Mouse (Mus musculus) forebrain, embryonic 15.5 days (tissue): Measurements from ENCODE around the gene Mtr. TPM values are rescaled to one million over a fixed set of nuclear protein-coding genes. Genes with fewer than 3 reads are reported as not detected.

Experiments used
- ATAC-seq: fragments of 200-750 bp; cut with Nextera tagmentation; replicated peaks from 2 replicates; pipeline ENCODE4 v1.8.0; 2017; ENCODE audit warnings: mild to moderate bottlenecking, moderate TSS enrichment, moderate library complexity
- H3K27ac ChIP-seq: fragments of 300-500 bp; sonication (generic); replicated peaks from 2 replicates; pipeline ENCODE4 v1.5.1; 2015; ENCODE audit warnings: mild to moderate bottlenecking, inconsistent platforms
- H3K27me3 ChIP-seq: fragments of 300-500 bp; sonication (generic); 2 replicates; pipeline ENCODE4 v1.6.1; 2015; ENCODE audit warnings: inconsistent platforms
- H3K36me3 ChIP-seq: fragments of 300-500 bp; sonication (generic); 2 replicates; pipeline ENCODE4 v1.6.1; 2015; ENCODE audit warnings: mild to moderate bottlenecking, inconsistent platforms
- H3K4me1 ChIP-seq: fragments of 300-500 bp; sonication (generic); 2 replicates; pipeline ENCODE4 v1.6.1; 2015; ENCODE audit warnings: inconsistent platforms
- H3K4me2 ChIP-seq: fragments of 300-500 bp; sonication (generic); replicated peaks from 2 replicates; pipeline ENCODE4 v1.6.1; 2015; ENCODE audit warnings: mild to moderate bottlenecking, inconsistent platforms
- H3K4me3 ChIP-seq: fragments of 300-500 bp; sonication (generic); 2 replicates; pipeline ENCODE4 v1.5.1; 2015; ENCODE audit warnings: mild to moderate bottlenecking, inconsistent platforms
- H3K9ac ChIP-seq: fragments of 300-500 bp; sonication (generic); replicated peaks from 2 replicates; pipeline ENCODE4 v1.6.1; 2015; ENCODE audit warnings: mild to moderate bottlenecking, inconsistent platforms
- H3K9me3 ChIP-seq: fragments of 300-500 bp; sonication (generic); 2 replicates; pipeline ENCODE4 v1.6.1; 2016; ENCODE audit warnings: inconsistent platforms
- WGBS: fragments of 180-500 bp; shearing (Covaris S2); methylation state at CpG from one replicate; pipeline ENCODE4 v1.1.7; 2015; ENCODE audit warnings: mixed read lengths; 5-methylcytosine and 5-hydroxymethylcytosine counted together
- polyA plus RNA-seq: library from polyadenylated mRNA; unstranded; fragments of >200 nt; fragmentation: Nextera tagmentation; extraction: Ambion mirVana; gene quantifications from 2 replicates; pipeline ENCODE4 v1.2.1, GENCODE M21; 2015

Mtr gene
- polyA plus RNA-seq, 1 experiment from 2014 or later: 5.7 TPM

- H3K4me3 ChIP-seq: no peak overlapping the region
- H3K27me3 ChIP-seq: no peaks in the 10 kb centered on the region
- no peak overlapping the region for H3K27ac ChIP-seq
- H3K4me2 ChIP-seq: no peak overlapping the region
- peaks cover 19% of the 10 kb centered on the region for H3K36me3 ChIP-seq
- WGBS: 91% methylated on average over 11 of the region's 11 CpGs
- no peaks in the 10 kb centered on the region for H3K9me3 ChIP-seq
- ATAC-seq: no peak
- no peaks in the 10 kb centered on the region for H3K4me1 ChIP-seq
- no peak overlapping the region for H3K9ac ChIP-seq
Observed at GRCm38 (mm10) chr13:12188804-12189203, 69.1 kb downstream of the Mtr start.

- Histone ChIP-seq H3K9me3 (no peaks in the 10 kb centered on the region), H3K27ac (no peak overlapping the region), H3K4me2 (no peak overlapping the region), H3K27me3 (no peaks in the 10 kb centered on the region), H3K36me3 (no peaks in the 10 kb centered on the region), H3K9ac (no peak overlapping the region), H3K4me3 (no peak overlapping the region), H3K4me1 (no peaks in the 10 kb centered on the region)
- WGBS: 73% methylated on average over 8 of the region's 8 CpGs
- no peak for ATAC-seq
Observed at GRCm38 (mm10) chr13:12179481-12179880, 78.4 kb downstream of the Mtr start.

- no peak for ATAC-seq
- H3K9me3 ChIP-seq: no peaks in the 10 kb centered on the region
- H3K4me1 ChIP-seq: no peaks in the 10 kb centered on the region
- H3K9ac ChIP-seq: no peak overlapping the region
- WGBS: 37% methylated on average over 3 of the region's 3 CpGs
- H3K4me3 ChIP-seq: no peak overlapping the region
- H3K4me2 ChIP-seq: no peak overlapping the region
- no peaks in the 10 kb centered on the region for H3K36me3 ChIP-seq
- no peaks in the 10 kb centered on the region for H3K27me3 ChIP-seq
- H3K27ac ChIP-seq: no peak overlapping the region
Observed at GRCm38 (mm10) chr13:12176761-12177160, 81.2 kb downstream of the Mtr start.

GRCm38 (mm10) chr13:12175988-12176736 lies 81.8 kb downstream of the Mtr start:
- H3K4me3 ChIP-seq: no peak overlapping the region
- 45% methylated on average over 16 of the region's 16 CpGs for WGBS
- H3K36me3 ChIP-seq: no peaks in the 10 kb centered on the region
- H3K9ac ChIP-seq: no peak overlapping the region
- no peaks in the 10 kb centered on the region for H3K27me3 ChIP-seq
- no peaks in the 10 kb centered on the region for H3K4me1 ChIP-seq
- H3K9me3 ChIP-seq: no peaks in the 10 kb centered on the region
- no peak overlapping the region for H3K4me2 ChIP-seq
- no peak overlapping the region for H3K27ac ChIP-seq
- no peak for ATAC-seq

- H3K4me1 ChIP-seq: no peaks in the 10 kb centered on the region
- H3K27ac ChIP-seq: no peak overlapping the region
- 87% methylated on average over 9 of the region's 9 CpGs for WGBS
- H3K36me3 ChIP-seq: no peaks in the 10 kb centered on the region
- no peak overlapping the region for H3K9ac ChIP-seq
- no peak overlapping the region for H3K4me3 ChIP-seq
- ATAC-seq: no peak
- no peaks in the 10 kb centered on the region for H3K9me3 ChIP-seq
- no peaks in the 10 kb centered on the region for H3K27me3 ChIP-seq
- H3K4me2 ChIP-seq: no peak overlapping the region
Observed at GRCm38 (mm10) chr13:12167276-12167675, 90.6 kb downstream of the Mtr start.

- H3K9ac ChIP-seq: no peak overlapping the region
- no peaks in the 10 kb centered on the region for H3K27me3 ChIP-seq
- no peak overlapping the region for H3K4me3 ChIP-seq
- no peaks in the 10 kb centered on the region for H3K36me3 ChIP-seq
- 11% methylated on average over 6 of the region's 6 CpGs for WGBS
- no peak overlapping the region for H3K4me2 ChIP-seq
- ATAC-seq: no peak
- H3K9me3 ChIP-seq: no peaks in the 10 kb centered on the region
- H3K4me1 ChIP-seq: no peaks in the 10 kb centered on the region
- no peak overlapping the region for H3K27ac ChIP-seq
Observed at GRCm38 (mm10) chr13:12166386-12166785, 91.5 kb downstream of the Mtr start.

GRCm38 (mm10) chr13:12165461-12166058 lies 92.4 kb downstream of the Mtr start:
- 70% methylated on average over 8 of the region's 8 CpGs for WGBS
- H3K4me3 ChIP-seq: no peak overlapping the region
- ATAC-seq: no peak

GRCm38 (mm10) chr13:12162457-12162856 lies 95.5 kb downstream of the Mtr start:
- WGBS: 93% methylated on average over 4 of the region's 4 CpGs
- H3K4me3 ChIP-seq: no peak overlapping the region
- H3K4me2 ChIP-seq: no peak overlapping the region
- no peaks in the 10 kb centered on the region for H3K27me3 ChIP-seq
- no peak overlapping the region for H3K27ac ChIP-seq
- H3K4me1 ChIP-seq: no peaks in the 10 kb centered on the region
- no peak overlapping the region for H3K9ac ChIP-seq
- no peaks in the 10 kb centered on the region for H3K9me3 ChIP-seq
- H3K36me3 ChIP-seq: no peaks in the 10 kb centered on the region
- ATAC-seq: no peak

More at GRCm38 (mm10) chr13:12165461-12166058, 92.4 kb downstream of the Mtr start:
- Histone ChIP-seq H3K4me2 (no peak overlapping the region), H3K9ac (no peak overlapping the region), H3K27ac (no peak overlapping the region), H3K27me3 (no peaks in the 10 kb centered on the region), H3K4me1 (no peaks in the 10 kb centered on the region), H3K36me3 (no peaks in the 10 kb centered on the region), H3K9me3 (no peaks in the 10 kb centered on the region)

GRCm38 (mm10) chr13:12160121-12160475 lies 97.8 kb downstream of the Mtr start:
- Histone ChIP-seq H3K4me2 (no peak overlapping the region), H3K27ac (no peak overlapping the region), H3K4me1 (no peaks in the 10 kb centered on the region), H3K4me3 (no peak overlapping the region), H3K36me3 (no peaks in the 10 kb centered on the region), H3K27me3 (no peaks in the 10 kb centered on the region), H3K9me3 (no peaks in the 10 kb centered on the region), H3K9ac (no peak overlapping the region)
- no peak for ATAC-seq
- 52% methylated on average over 3 of the region's 3 CpGs for WGBS

- H3K9me3 ChIP-seq: no peaks in the 10 kb centered on the region
- H3K36me3 ChIP-seq: no peaks in the 10 kb centered on the region
- H3K9ac ChIP-seq: no peak overlapping the region
- ATAC-seq: no peak
- no peak overlapping the region for H3K27ac ChIP-seq
- whole genome bisulfite sequencing: 58% methylated on average over 9 of the region's 9 CpGs
- no peaks in the 10 kb centered on the region for H3K27me3 ChIP-seq
- no peaks in the 10 kb centered on the region for H3K4me1 ChIP-seq
- no peak overlapping the region for H3K4me2 ChIP-seq
- no peak overlapping the region for H3K4me3 ChIP-seq
Observed at GRCm38 (mm10) chr13:12159288-12160120, 98.4 kb downstream of the Mtr start.

GRCm38 (mm10) chr13:12153922-12154321 lies 104.0 kb downstream of the Mtr start:
- ATAC-seq: no peak
- H3K27me3 ChIP-seq: no peaks in the 10 kb centered on the region
- no peak overlapping the region for H3K4me2 ChIP-seq
- no peaks in the 10 kb centered on the region for H3K4me1 ChIP-seq
- H3K4me3 ChIP-seq: no peak overlapping the region
- no peak overlapping the region for H3K27ac ChIP-seq
- no peak overlapping the region for H3K9ac ChIP-seq
- H3K9me3 ChIP-seq: no peaks in the 10 kb centered on the region
- WGBS: 80% methylated on average over 11 of the region's 11 CpGs
- H3K36me3 ChIP-seq: no peaks in the 10 kb centered on the region

- H3K4me2 ChIP-seq: no peak overlapping the region
Observed at GRCm38 (mm10) chr13:12146918-12147507, 110.9 kb downstream of the Mtr start.

More at GRCm38 (mm10) chr13:12146918-12147507, 110.9 kb downstream of the Mtr start:
- Histone ChIP-seq H3K4me1 (no peaks in the 10 kb centered on the region), H3K9me3 (no peaks in the 10 kb centered on the region), H3K27ac (no peak overlapping the region), H3K36me3 (no peaks in the 10 kb centered on the region), H3K4me3 (no peak overlapping the region), H3K9ac (no peak overlapping the region), H3K27me3 (no peaks in the 10 kb centered on the region)
- ATAC-seq: no peak
- 83% methylated on average over 6 of the region's 6 CpGs for WGBS
